Mouse (Mus musculus): Measurements from ENCODE around the gene Uhrf1bp1l. TPM values are rescaled to one million over a fixed set of nuclear protein-coding genes. Genes with fewer than 3 reads are reported as not detected.
"Not testable (repeated sequence)": the region's sequence is repeated elsewhere in the genome, so short reads cannot be mapped to it uniquely, and the experiment has no call there.

The Uhrf1bp1l gene
- polyA plus RNA-seq (2015; fragmentation: Nextera tagmentation; extraction: Ambion mirVana) = 35.9 and 38.6 TPM in 2 replicates

DNA sequence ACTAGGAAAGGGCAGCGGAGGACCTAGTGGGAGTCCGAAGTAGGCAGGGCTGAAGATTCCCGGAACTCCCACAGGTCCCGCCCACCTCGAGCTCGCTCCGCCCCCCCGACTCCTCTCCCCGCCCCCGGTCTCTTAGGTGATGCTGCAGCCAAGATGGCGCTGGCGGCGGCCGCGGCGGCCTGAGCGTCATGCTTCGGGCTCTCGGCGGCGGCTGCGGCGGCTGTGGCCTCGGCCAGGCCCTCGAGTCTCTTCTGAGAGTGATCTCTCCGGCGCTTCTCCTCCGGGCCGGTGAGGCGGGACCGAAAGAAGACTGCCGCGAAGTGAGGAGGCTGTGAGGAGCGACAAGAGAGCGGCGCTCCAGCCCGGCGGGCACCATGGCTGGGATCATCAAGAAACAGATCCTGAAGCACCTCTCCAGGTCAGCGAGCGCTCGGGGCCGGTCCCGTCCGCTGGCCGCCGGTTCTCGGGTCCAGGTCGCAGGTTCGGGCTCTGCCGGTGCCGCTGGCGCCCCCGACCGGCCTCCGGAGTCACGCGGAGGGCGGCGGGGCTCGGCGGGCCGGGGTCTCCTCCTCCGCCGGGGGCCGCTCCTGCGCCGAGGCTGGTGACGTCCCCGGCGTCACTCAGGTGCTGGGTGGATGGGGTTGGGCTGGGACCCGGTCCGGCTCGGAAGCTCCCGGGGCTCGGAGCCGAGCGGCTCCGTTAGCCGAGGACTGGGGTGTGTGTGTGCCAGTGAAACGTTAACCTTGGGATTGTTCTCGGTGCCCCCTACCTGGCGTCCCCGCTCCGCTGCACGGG, at the start of gene Uhrf1bp1l:
Uhrf1bp1l (plus strand) TSS at position 121 of the 795 bp plus-strand sequence.
- Histone ChIP-seq H3K27ac (ENCODE audit: low read length) (peak within 1 kb of the TSS; percentile 95), H3K4me2 (replicated peaks; ENCODE audit: low read depth, low read length) (peak within 1 kb of the TSS; percentile 60), H3K4me3 (ENCODE audit: low read length) (peak within 1 kb of the TSS; percentile 99), H3K27me3 (ENCODE audit: insufficient read depth, low read length) (no peaks in the 10 kb centered on the region), H3K4me1 (ENCODE audit: insufficient read depth, low read length) (peaks cover 19% of the 10 kb centered on the region), H3K36me3 (ENCODE audit: insufficient read depth, low read length) (no peaks in the 10 kb centered on the region), H3K9me3 (ENCODE audit: low read length) (no peaks in the 10 kb centered on the region), H3K9ac (replicated peaks; ENCODE audit: low read length) (peak within 1 kb of the TSS; percentile 96)
- peak; percentile 96 for ATAC-seq (ENCODE audit: low FRiP score, low TSS enrichment)
- WGBS = under 1% methylated on average over 74 of the region's 85 CpGs

GRCm38 (mm10) chr10:89695194-89695911, 49.4 kb upstream of the Uhrf1bp1l start:
- Histone ChIP-seq H3K9ac (replicated peaks; ENCODE audit: low read length) (no peak overlapping the region), H3K36me3 (ENCODE audit: insufficient read depth, low read length) (no peaks in the 10 kb centered on the region), H3K27ac (ENCODE audit: low read length) (no peak overlapping the region), H3K4me3 (ENCODE audit: low read length) (no peak overlapping the region), H3K9me3 (ENCODE audit: low read length) (no peaks in the 10 kb centered on the region), H3K27me3 (ENCODE audit: insufficient read depth, low read length) (no peaks in the 10 kb centered on the region), H3K4me1 (ENCODE audit: insufficient read depth, low read length) (no peaks in the 10 kb centered on the region), H3K4me2 (replicated peaks; ENCODE audit: low read depth, low read length) (no peak overlapping the region)
- WGBS = 78% methylated on average over 20 of the region's 20 CpGs
- no peak for ATAC-seq (ENCODE audit: low FRiP score, low TSS enrichment)

DNA sequence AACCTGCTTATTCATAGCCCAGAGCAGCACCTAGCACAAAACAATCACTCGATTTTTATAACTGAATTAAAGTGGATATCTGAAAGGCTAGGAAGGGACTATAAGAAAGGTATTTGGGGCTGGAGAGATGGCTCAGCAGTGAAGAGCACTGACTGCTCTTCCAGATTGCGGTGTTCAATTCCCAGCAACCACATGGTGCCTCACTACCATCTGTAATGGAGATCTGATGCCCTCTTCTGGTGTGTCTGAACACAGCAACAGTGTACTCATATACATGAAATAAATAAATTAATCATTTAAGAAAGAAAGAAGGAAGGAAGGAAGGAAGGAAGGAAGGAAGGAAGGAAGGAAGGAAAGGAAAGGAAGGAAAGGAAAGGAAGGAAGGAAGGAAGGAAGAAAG, 48.5 kb upstream of the Uhrf1bp1l start:
- H3K36me3 ChIP-seq (ENCODE audit: insufficient read depth, low read length); H3K4me1 ChIP-seq (ENCODE audit: insufficient read depth, low read length); H3K27ac ChIP-seq (ENCODE audit: low read length); ATAC-seq (ENCODE audit: low FRiP score, low TSS enrichment); H3K27me3 ChIP-seq (ENCODE audit: insufficient read depth, low read length); H3K9me3 ChIP-seq (ENCODE audit: low read length); H3K4me3 ChIP-seq (ENCODE audit: low read length); H3K4me2 ChIP-seq (replicated peaks; ENCODE audit: low read depth, low read length); H3K9ac ChIP-seq (replicated peaks; ENCODE audit: low read length): not testable (repeated sequence)
- WGBS = 80% methylated on average over 2 of the region's 2 CpGs

GRCm38 (mm10) chr10:89697956-89698355, 46.8 kb upstream of the Uhrf1bp1l start:
- Histone ChIP-seq H3K4me3 (ENCODE audit: low read length) (no peak overlapping the region), H3K27ac (ENCODE audit: low read length) (no peak overlapping the region), H3K9me3 (ENCODE audit: low read length) (no peaks in the 10 kb centered on the region), H3K9ac (replicated peaks; ENCODE audit: low read length) (no peak overlapping the region), H3K4me1 (ENCODE audit: insufficient read depth, low read length) (no peaks in the 10 kb centered on the region), H3K36me3 (ENCODE audit: insufficient read depth, low read length) (no peaks in the 10 kb centered on the region), H3K4me2 (replicated peaks; ENCODE audit: low read depth, low read length) (no peak overlapping the region), H3K27me3 (ENCODE audit: insufficient read depth, low read length) (no peaks in the 10 kb centered on the region)
- no peak for ATAC-seq (ENCODE audit: low FRiP score, low TSS enrichment)
- WGBS = 92% methylated on average over 3 of the region's 3 CpGs

DNA sequence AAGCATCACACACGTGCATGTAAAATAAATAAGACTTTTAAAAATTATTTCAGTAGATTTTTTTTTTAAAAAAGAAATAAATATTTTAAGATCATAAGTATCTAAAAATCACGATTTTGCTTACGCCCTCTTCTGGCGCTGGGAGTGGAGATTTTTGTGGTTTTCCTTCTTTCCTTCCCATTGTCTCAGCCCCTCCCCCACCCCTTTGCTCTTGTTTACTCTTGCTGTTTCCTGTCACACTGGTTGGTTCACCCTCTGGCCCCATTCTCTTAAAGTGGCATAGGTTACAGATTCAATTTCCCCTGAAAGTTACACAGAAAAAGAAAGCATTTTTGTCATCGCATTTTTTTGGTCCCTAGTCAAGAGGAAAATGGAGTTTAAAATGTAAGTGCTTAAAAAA, 41.7 kb upstream of the Uhrf1bp1l start:
- H3K9ac ChIP-seq (replicated peaks; ENCODE audit: low read length) = no peak overlapping the region
- no peaks in the 10 kb centered on the region for H3K27me3 ChIP-seq (ENCODE audit: insufficient read depth, low read length)
- H3K4me3 ChIP-seq (ENCODE audit: low read length) = no peak overlapping the region
- no peaks in the 10 kb centered on the region for H3K36me3 ChIP-seq (ENCODE audit: insufficient read depth, low read length)
- H3K9me3 ChIP-seq (ENCODE audit: low read length) = no peaks in the 10 kb centered on the region
- H3K4me1 ChIP-seq (ENCODE audit: insufficient read depth, low read length) = no peaks in the 10 kb centered on the region
- no peak overlapping the region for H3K27ac ChIP-seq (ENCODE audit: low read length)
- 49% methylated on average over 5 of the region's 5 CpGs for WGBS
- 0 out of 2 replicates have a peak, but pooled peaks have one; percentile 39 for ATAC-seq (ENCODE audit: low FRiP score, low TSS enrichment)
- H3K4me2 ChIP-seq (replicated peaks; ENCODE audit: low read depth, low read length) = no peak overlapping the region

- ATAC-seq (ENCODE audit: low FRiP score, low TSS enrichment) = no peak
- no peaks in the 10 kb centered on the region for H3K4me1 ChIP-seq (ENCODE audit: insufficient read depth, low read length)
- no peak overlapping the region for H3K27ac ChIP-seq (ENCODE audit: low read length)
- WGBS = 83% methylated on average over 3 of the region's 3 CpGs
- H3K4me2 ChIP-seq (replicated peaks; ENCODE audit: low read depth, low read length) = no peak overlapping the region
- H3K27me3 ChIP-seq (ENCODE audit: insufficient read depth, low read length) = no peaks in the 10 kb centered on the region
- H3K36me3 ChIP-seq (ENCODE audit: insufficient read depth, low read length) = peaks cover 11% of the 10 kb centered on the region
- H3K9ac ChIP-seq (replicated peaks; ENCODE audit: low read length) = no peak overlapping the region
- H3K9me3 ChIP-seq (ENCODE audit: low read length) = no peaks in the 10 kb centered on the region
- H3K4me3 ChIP-seq (ENCODE audit: low read length) = no peak overlapping the region
Observed at GRCm38 (mm10) chr10:89707397-89707796, 37.4 kb upstream of the Uhrf1bp1l start.

DNA sequence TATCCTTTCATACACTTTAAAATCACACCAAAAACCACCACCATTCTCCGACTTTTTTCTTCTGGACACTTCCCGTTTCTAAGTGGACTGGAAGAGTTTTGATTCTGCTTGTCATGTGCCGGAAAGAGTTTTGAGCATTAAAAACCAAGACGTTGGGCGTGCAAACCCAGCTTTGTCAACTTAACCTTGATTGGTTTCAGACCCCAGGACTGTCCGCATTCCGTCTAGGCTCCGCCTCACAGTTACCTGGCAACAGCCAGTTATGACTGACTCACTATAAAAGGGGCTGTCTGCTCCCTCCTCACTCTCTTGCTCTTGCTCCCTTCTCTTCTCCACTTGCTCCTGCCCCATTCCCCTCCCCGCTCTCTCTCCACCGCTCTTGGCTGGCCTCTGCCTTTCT, 36.1 kb upstream of the Uhrf1bp1l start:
- Histone ChIP-seq H3K9ac (replicated peaks; ENCODE audit: low read length) (no peak overlapping the region), H3K36me3 (ENCODE audit: insufficient read depth, low read length) (peaks cover 21% of the 10 kb centered on the region), H3K4me1 (ENCODE audit: insufficient read depth, low read length) (no peaks in the 10 kb centered on the region), H3K27ac (ENCODE audit: low read length) (no peak overlapping the region), H3K4me2 (replicated peaks; ENCODE audit: low read depth, low read length) (peak overlapping the region; percentile 35), H3K9me3 (ENCODE audit: low read length) (no peaks in the 10 kb centered on the region), H3K27me3 (ENCODE audit: insufficient read depth, low read length) (no peaks in the 10 kb centered on the region), H3K4me3 (ENCODE audit: low read length) (no peak overlapping the region)
- WGBS = 35% methylated on average over 10 of the region's 10 CpGs
- ATAC-seq (ENCODE audit: low FRiP score, low TSS enrichment) = peak; percentile 71; the same call in 1 of the 2 replicates

DNA sequence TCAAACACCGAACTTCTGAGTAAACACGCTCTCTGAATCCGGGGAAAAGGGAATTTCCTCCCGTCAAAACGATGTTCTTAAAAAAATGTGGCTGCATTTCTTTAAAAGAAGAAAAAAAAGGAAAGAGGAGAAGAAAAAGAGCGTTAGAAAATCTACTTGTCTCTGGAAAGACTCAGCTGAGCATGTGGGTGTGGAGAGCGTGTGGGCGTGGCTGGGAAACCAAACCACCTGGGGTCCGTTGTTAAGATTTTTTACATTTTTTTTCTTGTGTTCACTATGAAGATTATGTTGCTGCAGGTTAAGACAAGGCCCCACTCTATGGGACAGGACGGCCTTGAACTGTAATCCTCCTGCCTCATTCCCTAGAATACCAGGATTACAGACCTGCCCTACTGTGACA, 29.9 kb upstream of the Uhrf1bp1l start:
- Histone ChIP-seq H3K36me3 (ENCODE audit: insufficient read depth, low read length) (peaks cover 35% of the 10 kb centered on the region), H3K27me3 (ENCODE audit: insufficient read depth, low read length) (no peaks in the 10 kb centered on the region), H3K9me3 (ENCODE audit: low read length) (no peaks in the 10 kb centered on the region), H3K4me1 (ENCODE audit: insufficient read depth, low read length) (no peaks in the 10 kb centered on the region), H3K9ac (replicated peaks; ENCODE audit: low read length) (no peak overlapping the region), H3K27ac (ENCODE audit: low read length) (no peak overlapping the region), H3K4me2 (replicated peaks; ENCODE audit: low read depth, low read length) (no peak overlapping the region), H3K4me3 (ENCODE audit: low read length) (no peak overlapping the region)
- WGBS = 84% methylated on average over 10 of the region's 10 CpGs
- no peak for ATAC-seq (ENCODE audit: low FRiP score, low TSS enrichment)

- Histone ChIP-seq H3K9ac (replicated peaks; ENCODE audit: low read length) (no peak overlapping the region), H3K9me3 (ENCODE audit: low read length) (no peaks in the 10 kb centered on the region), H3K27me3 (ENCODE audit: insufficient read depth, low read length) (no peaks in the 10 kb centered on the region), H3K36me3 (ENCODE audit: insufficient read depth, low read length) (peaks cover 31% of the 10 kb centered on the region), H3K4me2 (replicated peaks; ENCODE audit: low read depth, low read length) (no peak overlapping the region), H3K4me1 (ENCODE audit: insufficient read depth, low read length) (no peaks in the 10 kb centered on the region), H3K4me3 (ENCODE audit: low read length) (no peak overlapping the region), H3K27ac (ENCODE audit: low read length) (peak overlapping the region; percentile 9; the same call in 1 of the 2 replicates)
- ATAC-seq (ENCODE audit: low FRiP score, low TSS enrichment) = no peak
Observed at GRCm38 (mm10) chr10:89720252-89720651, 24.5 kb upstream of the Uhrf1bp1l start.

DNA sequence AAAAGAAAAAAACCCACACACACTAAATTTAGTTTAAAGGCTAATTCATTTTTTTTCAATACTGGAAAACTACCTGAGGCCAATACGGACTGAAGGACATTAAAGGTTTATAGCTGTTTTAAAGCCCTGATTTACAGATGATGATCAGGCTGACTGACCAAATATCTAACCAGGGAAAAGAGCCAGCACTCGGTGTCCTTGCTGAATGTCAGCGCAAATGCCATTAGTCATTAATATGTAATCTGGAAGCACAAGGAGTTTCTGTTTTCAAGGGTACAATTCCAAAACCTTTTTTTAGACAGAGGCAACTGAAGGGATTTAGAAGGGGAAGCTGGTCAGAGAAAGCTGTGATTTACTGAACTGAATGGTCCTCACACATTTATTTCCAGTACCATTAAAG, 24.0 kb upstream of the Uhrf1bp1l start:
- ATAC-seq (ENCODE audit: low FRiP score, low TSS enrichment) = no peak
- WGBS = 63% methylated on average over 3 of the region's 3 CpGs

More for the DNA sequence above, 24.0 kb upstream of the Uhrf1bp1l start:
- no peak overlapping the region for H3K27ac ChIP-seq (ENCODE audit: low read length)
- no peak overlapping the region for H3K9ac ChIP-seq (replicated peaks; ENCODE audit: low read length)
- no peaks in the 10 kb centered on the region for H3K4me1 ChIP-seq (ENCODE audit: insufficient read depth, low read length)
- H3K4me2 ChIP-seq (replicated peaks; ENCODE audit: low read depth, low read length) = no peak overlapping the region
- no peaks in the 10 kb centered on the region for H3K9me3 ChIP-seq (ENCODE audit: low read length)
- peaks cover 28% of the 10 kb centered on the region for H3K36me3 ChIP-seq (ENCODE audit: insufficient read depth, low read length)
- no peaks in the 10 kb centered on the region for H3K27me3 ChIP-seq (ENCODE audit: insufficient read depth, low read length)
- no peak overlapping the region for H3K4me3 ChIP-seq (ENCODE audit: low read length)
